In genomic region chr11:75679439-75680171, GRCm38 (mm10) we compare ENCODE assay signal across 8 mouse cellular contexts. TPM values are rescaled to one million over a fixed set of nuclear protein-coding genes. Genes with fewer than 3 reads are reported as not detected.
DNase-seq lines count a peak whose midpoint lies in the region; ATAC-seq and TF ChIP-seq lines count a peak whose summit lies in the region.

No protein-coding gene starts in this region.

- peaks cover 24% of the 10 kb centered on the region for H3K4me1 ChIP-seq in bone marrow macrophage, adult 2 months (ENCODE audit: control insufficient read depth, insufficient read depth, low read length)
- H3K4me1 ChIP-seq in forebrain, postnatal 0 days (ENCODE audit: insufficient read depth) = peaks cover 16% of the 10 kb centered on the region
- peaks cover 18% of the 10 kb centered on the region for H3K4me1 ChIP-seq in hindbrain, embryonic 10.5 days (replicated peaks)

- peak; percentile 76 for DNase-seq in embryo, embryonic 10 days (ENCODE audit: low spot score)
- no peak for DNase-seq in embryo, embryonic 9.5 days (ENCODE audit: extremely low spot score)
- peak; percentile 45 for DNase-seq in forebrain, postnatal 0 days
- DNase-seq in hindbrain, embryonic 10.5 days (ENCODE audit: low spot score) = no peak
- DNase-seq in left cerebral cortex, adult 2 months (ENCODE audit: extremely low spot score in 1 of 2, low spot score in 2 of 2) = peak in 1 of 2 experiments; percentile 56
- peak; percentile 50 to 78 for DNase-seq in right cerebral cortex, adult 2 months (ENCODE audit: low spot score in 2 of 2)

- peak overlapping the region; percentile 69 for H3K9ac ChIP-seq in forebrain, postnatal 0 days

- H3K9me3 ChIP-seq in forebrain, postnatal 0 days (ENCODE audit: low read length) = no peaks in the 10 kb centered on the region
- H3K9me3 ChIP-seq in hindbrain, embryonic 10.5 days = no peaks in the 10 kb centered on the region

- H3K4me2 ChIP-seq in forebrain, postnatal 0 days (ENCODE audit: low read depth) = peak overlapping the region; percentile 69

- H3K27me3 ChIP-seq in forebrain, postnatal 0 days (ENCODE audit: insufficient read depth, low read length) = no peaks in the 10 kb centered on the region
- H3K27me3 ChIP-seq in hindbrain, embryonic 10.5 days (ENCODE audit: insufficient read depth, poor library complexity, severe bottlenecking) = no peaks in the 10 kb centered on the region

- peak overlapping the region; percentile 94 for H3K4me3 ChIP-seq in bone marrow macrophage, adult 2 months (ENCODE audit: insufficient read depth, low read length)
- peak overlapping the region; percentile 82 for H3K4me3 ChIP-seq in forebrain, postnatal 0 days (ENCODE audit: low read depth, low read length)
- peak overlapping the region; percentile 100 for H3K4me3 ChIP-seq in hindbrain, embryonic 10.5 days
- H3K4me3 ChIP-seq in left cerebral cortex, adult 2 months = peak overlapping the region; percentile 99
- H3K4me3 ChIP-seq in macrophage (ENCODE audit: inconsistent target) = peak overlapping the region; percentile 67

- 1% methylated on average over 43 of the region's 43 CpGs for WGBS in forebrain, postnatal 0 days
- WGBS in hindbrain, embryonic 10.5 days = under 1% methylated on average over 43 of the region's 43 CpGs
- WGBS in macrophage (ENCODE audit: missing documents) = 1% methylated on average over 38 of the region's 43 CpGs

- H3K36me3 ChIP-seq in forebrain, postnatal 0 days (ENCODE audit: insufficient read depth) = peaks cover 8% of the 10 kb centered on the region
- H3K36me3 ChIP-seq in hindbrain, embryonic 10.5 days = peaks cover 25% of the 10 kb centered on the region
- peaks cover 20% of the 10 kb centered on the region; the same call in 1 of the 2 replicates for H3K36me3 ChIP-seq in macrophage (ENCODE audit: inconsistent target)

- peak overlapping the region; percentile 88 for H3K27ac ChIP-seq in bone marrow macrophage, adult 2 months (ENCODE audit: insufficient read depth, low read depth, low read length)
- peak overlapping the region; percentile 93 for H3K27ac ChIP-seq in forebrain, postnatal 0 days (ENCODE audit: low read depth, low read length)
- H3K27ac ChIP-seq in hindbrain, embryonic 10.5 days = peak overlapping the region; percentile 97
- peak overlapping the region; percentile 94 for H3K27ac ChIP-seq in left cerebral cortex, adult 2 months
- H3K27ac ChIP-seq in macrophage = peak overlapping the region; percentile 50

- TF ChIP-seq POLR2A in bone marrow macrophage, adult 2 months (IDR thresholded peaks at IDR 0.05; ENCODE audit: borderline replicate concordance, low read depth, low read length) = no peak

- peaks cover 54% of the 10 kb centered on the region for H3K79me2 ChIP-seq in macrophage (ENCODE audit: inconsistent target)

- 0 out of 2 replicates have a peak, but pooled peaks have one; percentile 2 for TF ChIP-seq CTCF in bone marrow macrophage, adult 2 months (IDR thresholded peaks at IDR 0.05; ENCODE audit: low read depth, low read length)
- TF ChIP-seq CTCF in forebrain, postnatal 0 days (IDR thresholded peaks at IDR 0.05; ENCODE audit: low read depth) = peak; percentile 39
- peak; percentile 53 for TF ChIP-seq CTCF in left cerebral cortex, adult 2 months (IDR thresholded peaks at IDR 0.05)

- intact Hi-C loops in left cerebral cortex, adult 2 months (cut with DNase I) = loop anchor here (2.0 kb wide), 3 partner anchors 25 to 53 kb away; partner anchors contain the start of genes Inpp5k and Ywhae

- ATAC-seq in forebrain, postnatal 0 days = peak; percentile 82

RNA-seq across cellular contexts. Expression of gene Crk, which starts 0.5 kb away (rescaled TPM):
- 67.0 and 70.3 TPM in 2 replicates for polyA plus RNA-seq in bone marrow macrophage, adult 2 months (2012; ENCODE audit: insufficient read depth, insufficient read length, missing spikeins)
- total RNA-seq in forebrain, postnatal 0 days (2014; rRNA removed) = 88.7 and 89.8 TPM in 2 replicates
- 90.9 and 93.4 TPM in 2 replicates for polyA plus RNA-seq in forebrain, postnatal 0 days (2015; fragmentation: Nextera tagmentation; extraction: Ambion mirVana)
- 107 and 122 TPM in 2 replicates for polyA plus RNA-seq in hindbrain, embryonic 10.5 days (2016; fragmentation: Nextera tagmentation; extraction: Ambion mirVana)
- total RNA-seq in left cerebral cortex, adult 2 months (2021) = 100 to 1,000 TPM; 126 to 133 TPM
- 100 to 1,000 TPM; 135 to 258 (median 172) TPM for total RNA-seq in macrophage (2018; cell fraction: chromatin; rRNA removed)
- 100 to 1,000 TPM in 3 of 26 experiments, 10 to 100 TPM in 23; 72.1 to 124 (median 81.7) TPM for total RNA-seq in macrophage (2018; cell fraction: cytosol; rRNA removed)
- total RNA-seq in macrophage (2018; cell fraction: nucleus; rRNA removed) = 100 to 1,000 TPM in 25 of 26 experiments, 10 to 100 TPM in 1; 97.0 to 221 (median 127) TPM
- polyA plus RNA-seq in macrophage (2018) = 52.3 to 73.1 TPM (median 60.5 TPM) in 3 replicates

RNA-seq across cellular contexts. Expression of gene Myo1c, which starts 29.3 kb away (rescaled TPM):
- polyA plus RNA-seq in bone marrow macrophage, adult 2 months (2012; ENCODE audit: insufficient read depth, insufficient read length, missing spikeins) = 77.3 and 90.4 TPM in 2 replicates
- 17.5 and 21.0 TPM in 2 replicates for total RNA-seq in forebrain, postnatal 0 days (2014; rRNA removed)
- polyA plus RNA-seq in forebrain, postnatal 0 days (2015; fragmentation: Nextera tagmentation; extraction: Ambion mirVana) = 6.5 and 8.2 TPM in 2 replicates
- 16.4 and 19.0 TPM in 2 replicates for polyA plus RNA-seq in hindbrain, embryonic 10.5 days (2016; fragmentation: Nextera tagmentation; extraction: Ambion mirVana)
- 10 to 100 TPM; 25.2 to 26.6 TPM for total RNA-seq in left cerebral cortex, adult 2 months (2021)
- 100 to 1,000 TPM; 148 to 797 (median 256) TPM for total RNA-seq in macrophage (2018; cell fraction: chromatin; rRNA removed)
- 100 to 1,000 TPM in 2 of 26 experiments, 10 to 100 TPM in 24; 62.7 to 107 (median 85.7) TPM for total RNA-seq in macrophage (2018; cell fraction: cytosol; rRNA removed)
- total RNA-seq in macrophage (2018; cell fraction: nucleus; rRNA removed) = 100 to 1,000 TPM in 23 of 26 experiments, 10 to 100 TPM in 3; 87.8 to 217 (median 136) TPM
- 62.9 to 77.4 TPM (median 64.6 TPM) in 3 replicates for polyA plus RNA-seq in macrophage (2018)

RNA-seq across cellular contexts. Expression of gene Inpp5k, which starts 48.8 kb away (rescaled TPM):
- polyA plus RNA-seq in bone marrow macrophage, adult 2 months (2012; ENCODE audit: insufficient read depth, insufficient read length, missing spikeins) = 85.4 and 101 TPM in 2 replicates
- 52.4 and 57.4 TPM in 2 replicates for total RNA-seq in forebrain, postnatal 0 days (2014; rRNA removed)
- 50.2 and 50.7 TPM in 2 replicates for polyA plus RNA-seq in forebrain, postnatal 0 days (2015; fragmentation: Nextera tagmentation; extraction: Ambion mirVana)
- polyA plus RNA-seq in hindbrain, embryonic 10.5 days (2016; fragmentation: Nextera tagmentation; extraction: Ambion mirVana) = 20.6 and 24.9 TPM in 2 replicates
- 10 to 100 TPM; 41.0 to 42.7 TPM for total RNA-seq in left cerebral cortex, adult 2 months (2021)
- 100 to 1,000 TPM in 17 of 26 experiments, 10 to 100 TPM in 9; 32.1 to 200 (median 143) TPM for total RNA-seq in macrophage (2018; cell fraction: chromatin; rRNA removed)
- 10 to 100 TPM; 29.2 to 51.8 (median 41.0) TPM for total RNA-seq in macrophage (2018; cell fraction: cytosol; rRNA removed)
- total RNA-seq in macrophage (2018; cell fraction: nucleus; rRNA removed) = 100 to 1,000 TPM in 12 of 26 experiments, 10 to 100 TPM in 14; 30.5 to 167 (median 94.2) TPM
- 20.3 to 48.0 TPM (median 38.4 TPM) in 3 replicates for polyA plus RNA-seq in macrophage (2018)

RNA-seq across cellular contexts. Expression of gene Ywhae, which starts 53.1 kb away (rescaled TPM):
- 337 and 382 TPM in 2 replicates for polyA plus RNA-seq in bone marrow macrophage, adult 2 months (2012; ENCODE audit: insufficient read depth, insufficient read length, missing spikeins)
- 309 and 330 TPM in 2 replicates for total RNA-seq in forebrain, postnatal 0 days (2014; rRNA removed)
- polyA plus RNA-seq in forebrain, postnatal 0 days (2015; fragmentation: Nextera tagmentation; extraction: Ambion mirVana) = 1,517 and 1,700 TPM in 2 replicates
- polyA plus RNA-seq in hindbrain, embryonic 10.5 days (2016; fragmentation: Nextera tagmentation; extraction: Ambion mirVana) = 1,323 and 1,330 TPM in 2 replicates
- 100 to 1,000 TPM; 854 to 940 TPM for total RNA-seq in left cerebral cortex, adult 2 months (2021)
- total RNA-seq in macrophage (2018; cell fraction: chromatin; rRNA removed) = 100 to 1,000 TPM in 11 of 26 experiments, 10 to 100 TPM in 15; 58.9 to 129 (median 91.3) TPM
- 100 to 1,000 TPM; 293 to 451 (median 327) TPM for total RNA-seq in macrophage (2018; cell fraction: cytosol; rRNA removed)
- total RNA-seq in macrophage (2018; cell fraction: nucleus; rRNA removed) = 100 to 1,000 TPM in 23 of 26 experiments, 10 to 100 TPM in 3; 91.4 to 244 (median 146) TPM
- polyA plus RNA-seq in macrophage (2018) = 317 to 1,145 TPM (median 466 TPM) in 3 replicates

Comparison
In these comparisons a context has a peak if more than half of its experiments do, and no peak if none do; other contexts are left out.
1. DNase-seq: peak in embryo, embryonic 10 days (single experiment), forebrain, postnatal 0 days (single experiment) and right cerebral cortex, adult 2 months (2 of 2); none in embryo, embryonic 9.5 days (single experiment) and hindbrain, embryonic 10.5 days (single experiment).
2. CTCF ChIP-seq: peak in every context shown above with its lines; median percentile 53 in left cerebral cortex, adult 2 months; 39 in forebrain, postnatal 0 days; 2 in bone marrow macrophage, adult 2 months.
3. Peak in every context shown above with its lines, with median percentiles within 50 percentile points of each other: H3K27ac ChIP-seq and H3K4me3 ChIP-seq.